Mouse (Mus musculus) MEL (cell line): ENCODE data around the gene Gstm4. TPM values are rescaled to one million over a fixed set of nuclear protein-coding genes. Genes with fewer than 3 reads are reported as not detected.

Experiments used
- DNase-seq: peaks from one replicate; pipeline ENCODE4 v3.0.0; 2011; ENCODE audit warnings: low read depth, low spot score
- H3K27ac ChIP-seq: 2 replicates; pipeline ENCODE4 v1.5.1; 2012; ENCODE audit warnings: low read depth, mild to moderate bottlenecking, control low read depth, low read length, moderate library complexity; ENCODE audit not compliant: control insufficient read depth
- H3K27me3 ChIP-seq, 2 experiments: fragments of 150-350 bp in 1 of 2; sonication (generic) in 1 of 2; 2 replicates each; pipeline ENCODE4 v1.6.1; 2012; ENCODE audit warnings: low read length in 2 of 2, mild to moderate bottlenecking in 2 of 2, improper control_type of control experiment in 1 of 2, moderate library complexity in 1 of 2; ENCODE audit not compliant: insufficient read depth in 2 of 2, control insufficient read depth in 1 of 2
- H3K36me3 ChIP-seq, 2 experiments: 2 replicates each; pipeline ENCODE4 v1.6.1; 2012 to 2014; ENCODE audit warnings: low read length in 2 of 2, improper control_type of control experiment in 1 of 2, inconsistent platforms in 1 of 2, mild to moderate bottlenecking in 1 of 2; ENCODE audit not compliant: insufficient read depth in 2 of 2, control insufficient read depth in 1 of 2
- H3K4me1 ChIP-seq, 2 experiments: fragments of 150-350 bp in 1 of 2; sonication (generic) in 1 of 2; 2 replicates each; pipeline ENCODE4 v1.6.1; 2012; ENCODE audit warnings: low read length in 2 of 2, improper control_type of control experiment in 1 of 2, mild to moderate bottlenecking in 1 of 2; ENCODE audit not compliant: insufficient read depth in 2 of 2, control insufficient read depth in 1 of 2
- H3K4me3 ChIP-seq, 2 experiments: fragments of 150-350 bp in 1 of 2; sonication (generic) in 1 of 2; 2 replicates each; pipeline ENCODE4 v1.5.1; 2012; ENCODE audit warnings: low read depth in 2 of 2, low read length in 2 of 2, mild to moderate bottlenecking in 2 of 2, moderate library complexity in 2 of 2, control low read depth in 1 of 2, improper control_type of control experiment in 1 of 2; ENCODE audit not compliant: control insufficient read depth in 1 of 2, insufficient read depth in 1 of 2
- H3K79me2 ChIP-seq: 2 replicates; pipeline ENCODE4 v1.6.1; 2012; ENCODE audit warnings: mild to moderate bottlenecking, low read length, moderate library complexity; ENCODE audit not compliant: control insufficient read depth, poor library complexity, insufficient read depth
- H3K9ac ChIP-seq: 2 replicates; pipeline ENCODE4 v1.6.1; 2012; ENCODE audit warnings: low read depth, mild to moderate bottlenecking, control low read depth, low read length, moderate library complexity; ENCODE audit not compliant: control insufficient read depth, poor library complexity, severe bottlenecking
- H3K9me3 ChIP-seq: fragments of 150-350 bp; sonication (generic); replicated peaks from 2 replicates; pipeline ENCODE4 v1.6.1; 2012; ENCODE audit warnings: mild to moderate bottlenecking, low read length, improper control_type of control experiment, moderate library complexity; ENCODE audit not compliant: insufficient read depth
- CHD1 ChIP-seq: IDR thresholded peaks from 2 replicates; pipeline ENCODE4 v1.6.1; 2012; ENCODE audit warnings: low read depth, mild to moderate bottlenecking, inconsistent platforms, low read length, improper control_type of control experiment
- CHD2 ChIP-seq: IDR thresholded peaks from 2 replicates; pipeline ENCODE4 v1.6.1; 2011; ENCODE audit warnings: low read length, improper control_type of control experiment
- ELF1 ChIP-seq: IDR thresholded peaks from 2 replicates; pipeline ENCODE4 v1.6.1; 2014; ENCODE audit warnings: low read depth, mild to moderate bottlenecking, inconsistent platforms, low read length, improper control_type of control experiment, moderate library complexity
- EP300 ChIP-seq, 2 experiments: IDR thresholded peaks; 2 replicates each; pipeline ENCODE4 v1.6.1; 2011; ENCODE audit warnings: improper control_type of control experiment in 2 of 2, low read length in 2 of 2, low read depth in 1 of 2, mild to moderate bottlenecking in 1 of 2
- ETS1 ChIP-seq: IDR thresholded peaks from 2 replicates; pipeline ENCODE4 v1.6.1; 2012; ENCODE audit warnings: low read depth, mild to moderate bottlenecking, inconsistent platforms, low read length, improper control_type of control experiment, moderate library complexity
- GATA1 ChIP-seq: IDR thresholded peaks from 2 replicates; pipeline ENCODE4 v1.6.1; 2011; ENCODE audit warnings: low read depth, low read length, improper control_type of control experiment
- HCFC1 ChIP-seq: IDR thresholded peaks from 2 replicates; pipeline ENCODE4 v1.6.1; 2012; ENCODE audit warnings: low read depth, mild to moderate bottlenecking, inconsistent platforms, low read length, improper control_type of control experiment, moderate library complexity
- JUND ChIP-seq: IDR thresholded peaks from 2 replicates; pipeline ENCODE4 v1.6.1; 2011; ENCODE audit warnings: low read depth, mild to moderate bottlenecking, improper control_type of control experiment, low read length
- KAT2A ChIP-seq: conservative IDR thresholded peaks from 2 replicates; pipeline ENCODE4 v1.6.1; 2012; ENCODE audit warnings: low read depth, low read length, improper control_type of control experiment, inconsistent platforms
- MAFK ChIP-seq: IDR thresholded peaks from 2 replicates; pipeline ENCODE4 v1.6.1; 2011; ENCODE audit warnings: low read depth, mild to moderate bottlenecking, low read length, improper control_type of control experiment, borderline replicate concordance
- MAX ChIP-seq: IDR thresholded peaks from 2 replicates; pipeline ENCODE4 v1.6.1; 2011; ENCODE audit warnings: low read length, improper control_type of control experiment
- MAZ ChIP-seq: IDR thresholded peaks from 2 replicates; pipeline ENCODE4 v1.6.1; 2012; ENCODE audit warnings: low read depth, mild to moderate bottlenecking, inconsistent platforms, low read length, improper control_type of control experiment
- MYC ChIP-seq: IDR thresholded peaks from 2 replicates; pipeline ENCODE4 v1.6.1; 2011; ENCODE audit warnings: low read depth, mild to moderate bottlenecking, low read length, improper control_type of control experiment, moderate library complexity
- NRF1 ChIP-seq: IDR thresholded peaks from 2 replicates; pipeline ENCODE4 v1.6.1; 2014; ENCODE audit warnings: low read depth, mild to moderate bottlenecking, inconsistent platforms, low read length, improper control_type of control experiment, moderate library complexity; ENCODE audit not compliant: poor library complexity, insufficient read depth, severe bottlenecking
- POLR2AphosphoS2 ChIP-seq: IDR thresholded peaks from 2 replicates; pipeline ENCODE4 v1.6.1; 2011; ENCODE audit warnings: low read length, improper control_type of control experiment
- POLR2AphosphoS5 ChIP-seq: IDR thresholded peaks from 2 replicates; pipeline ENCODE4 v1.6.1; 2012; ENCODE audit warnings: low read depth, borderline replicate concordance, mild to moderate bottlenecking, inconsistent platforms, low read length, moderate library complexity, mixed read lengths
- SMC3 ChIP-seq: IDR thresholded peaks from 2 replicates; pipeline ENCODE4 v1.6.1; 2011; ENCODE audit warnings: low read depth, low read length, improper control_type of control experiment
- TAL1 ChIP-seq: IDR thresholded peaks from 2 replicates; pipeline ENCODE4 v1.6.1; 2012; ENCODE audit warnings: mild to moderate bottlenecking, inconsistent platforms, low read length, moderate library complexity, mixed read lengths
- TBP ChIP-seq: IDR thresholded peaks from 2 replicates; pipeline ENCODE4 v1.8.0; 2011; ENCODE audit warnings: low read depth, low read length, improper control_type of control experiment
- ZC3H11A ChIP-seq: IDR thresholded peaks from 2 replicates; pipeline ENCODE4 v1.6.1; 2012; ENCODE audit warnings: low read depth, mild to moderate bottlenecking, inconsistent platforms, low read length, improper control_type of control experiment
- ZKSCAN1 ChIP-seq: IDR thresholded peaks from 2 replicates; pipeline ENCODE4 v1.6.1; 2012; ENCODE audit warnings: low read depth, mild to moderate bottlenecking, inconsistent platforms, low read length, improper control_type of control experiment, moderate library complexity
- ZNF384 ChIP-seq: IDR thresholded peaks from 2 replicates; pipeline ENCODE4 v1.6.1; 2012; ENCODE audit warnings: low read depth, mild to moderate bottlenecking, inconsistent platforms, low read length, improper control_type of control experiment
- polyA plus RNA-seq, 2 experiments: library from polyadenylated mRNA; stranded (reverse) in 1 of 2; unstranded in 1 of 2; fragments of >175 nt in 1 of 2; fragments of >200 nt in 1 of 2; gene quantifications; 2 replicates each; pipeline versions ENCODE4 v1.2.1 to v1.2.4; 2012; ENCODE audit warnings: low replicate concordance in 2 of 2, low read depth in 1 of 2; ENCODE audit not compliant: insufficient read length in 2 of 2, insufficient read depth in 1 of 2, missing spikeins in 1 of 2
- total RNA-seq: library from RNA; depleted of rRNA; stranded (reverse); fragments of 300-350 nt; gene quantifications from 2 replicates; pipeline ENCODE4 v1.2.3, GENCODE M21; 2012

Gene Gstm4
- total and polyA plus RNA-seq, 3 experiments, result 1.4 to 7.4 TPM; not detected in 1

- TF ChIP-seq ZKSCAN1 (no peak), NRF1 (peak; percentile 75), MAZ (no peak)
- TF ChIP-seq, all 39 proteins: peak for 12
These were observed at the start of gene Gstm4 (continued) for GRCm38 (mm10) chr3:108044394-108045140.

GRCm38 (mm10) chr3:108094146-108094545, 49.5 kb upstream of the Gstm4 start:
- H3K9ac ChIP-seq, result no peak overlapping the region; the same call in 1 of the 2 replicates

GRCm38 (mm10) chr3:108093306-108093705, 48.6 kb upstream of the Gstm4 start:
- no peaks in the 10 kb centered on the region for H3K27me3 ChIP-seq
- H3K79me2 ChIP-seq, result no peaks in the 10 kb centered on the region
- peak overlapping the region; percentile 43 for H3K27ac ChIP-seq
- H3K9me3 ChIP-seq, result no peaks in the 10 kb centered on the region
- H3K4me1 ChIP-seq, result peaks cover 24 to 48% of the 10 kb centered on the region in 2 experiments
- peaks cover 0 to 41% of the 10 kb centered on the region in 2 experiments; a peak in 3 of 4 replicates for H3K36me3 ChIP-seq
- peak; percentile 89 for DNase-seq
- H3K4me3 ChIP-seq, result peak overlapping the region in 1 of 2 experiments; percentile 44; a peak in 1 of 4 replicates
- H3K9ac ChIP-seq, result peak overlapping the region; percentile 13; the same call in 1 of the 2 replicates
- TF ChIP-seq GATA1 (peak; percentile 56), MAX (no peak), POLR2AphosphoS2 (no peak), SMC3 (no peak), CHD2 (no peak), MAFK (no peak), ETS1 (peak; percentile 50; the same call in 1 of the 2 replicates), TAL1 (peak; percentile 34; the same call in 1 of the 2 replicates), EP300 (IDR thresholded peaks at IDR 0.05; ENCODE audit: low read depth in 1 of 2, low read length in 2 of 2) (peak; percentile 47 to 49; a peak in 3 of 4 replicates), ZC3H11A (no peak), ZKSCAN1 (no peak), JUND (peak; percentile 16; the same call in 1 of the 2 replicates), ZNF384 (no peak)
- TF ChIP-seq, all 39 proteins: peak for 5

More at GRCm38 (mm10) chr3:108094146-108094545, 49.5 kb upstream of the Gstm4 start:
- Histone ChIP-seq H3K4me1 (peaks cover 28 to 53% of the 10 kb centered on the region in 2 experiments), H3K79me2 (no peaks in the 10 kb centered on the region), H3K9me3 (no peaks in the 10 kb centered on the region), H3K4me3 (no peak overlapping the region; a peak in 1 of 4 replicates), H3K27me3 (no peaks in the 10 kb centered on the region), H3K36me3 (peaks cover 0 to 47% of the 10 kb centered on the region in 2 experiments; a peak in 3 of 4 replicates), H3K27ac (peak overlapping the region; percentile 43; the same call in 1 of the 2 replicates)
- no peak for TF ChIP-seq TBP
- no peak for TF ChIP-seq CHD1
- no peak for TF ChIP-seq KAT2A
- no peak for TF ChIP-seq HCFC1
- TF ChIP-seq POLR2AphosphoS2, result no peak
- TF ChIP-seq GATA1, result no peak
- no peak for TF ChIP-seq ZKSCAN1
- TF ChIP-seq MYC, result no peak
- TF ChIP-seq ELF1, result no peak
- TF ChIP-seq POLR2AphosphoS5, result no peak
- TF ChIP-seq CHD2, result no peak
- peak; percentile 49 for DNase-seq
